Mouse (Mus musculus) cerebellum, postnatal 10 days (tissue): Measurements from ENCODE around the gene Cdc25a.

Experiments used
- DNase-seq, 2 experiments: peaks; one replicate each; pipeline ENCODE4 v3.0.0; 2021; ENCODE audit warnings: mixed read lengths in 2 of 2

Cdc25a gene

DNA sequence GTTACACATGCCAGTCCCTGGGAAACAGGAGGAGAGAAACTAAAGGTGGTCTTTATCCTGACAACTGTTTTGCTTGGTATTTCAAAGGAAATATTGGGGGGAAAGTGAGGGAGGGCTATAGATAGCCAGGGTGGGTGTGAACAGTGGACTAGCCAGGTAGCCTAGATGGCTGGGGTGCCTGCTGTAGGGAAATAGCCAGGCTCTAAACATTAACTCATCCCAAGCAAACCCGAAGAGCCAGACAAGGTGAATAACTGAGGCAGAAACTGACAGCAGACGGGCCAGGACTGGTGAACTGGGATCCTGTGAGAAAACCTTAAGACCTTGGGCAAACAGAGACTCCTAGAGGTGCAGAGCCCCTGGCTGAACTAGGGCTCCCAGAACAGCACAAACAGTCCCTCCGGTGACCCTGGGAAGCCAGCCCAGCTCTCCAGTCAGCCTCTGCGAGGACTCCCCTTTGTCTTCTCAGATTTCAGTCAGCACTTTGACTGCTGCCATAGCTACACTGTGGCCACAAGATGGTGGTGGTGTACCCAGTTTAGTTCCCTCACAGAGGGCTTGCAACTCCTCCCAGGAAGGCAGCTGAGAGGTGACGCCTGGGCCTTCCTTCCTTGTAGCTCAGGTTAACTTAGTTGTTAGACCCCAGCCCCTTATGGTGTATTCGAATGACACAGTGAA is 19.2 kb downstream of the Cdc25a start:
- DNase-seq, result peak; percentile 79 to 82

- no peak for DNase-seq
Observed at GRCm38 (mm10) chr9:109895593-109895992, 20.2 kb downstream of the Cdc25a start.

DNA sequence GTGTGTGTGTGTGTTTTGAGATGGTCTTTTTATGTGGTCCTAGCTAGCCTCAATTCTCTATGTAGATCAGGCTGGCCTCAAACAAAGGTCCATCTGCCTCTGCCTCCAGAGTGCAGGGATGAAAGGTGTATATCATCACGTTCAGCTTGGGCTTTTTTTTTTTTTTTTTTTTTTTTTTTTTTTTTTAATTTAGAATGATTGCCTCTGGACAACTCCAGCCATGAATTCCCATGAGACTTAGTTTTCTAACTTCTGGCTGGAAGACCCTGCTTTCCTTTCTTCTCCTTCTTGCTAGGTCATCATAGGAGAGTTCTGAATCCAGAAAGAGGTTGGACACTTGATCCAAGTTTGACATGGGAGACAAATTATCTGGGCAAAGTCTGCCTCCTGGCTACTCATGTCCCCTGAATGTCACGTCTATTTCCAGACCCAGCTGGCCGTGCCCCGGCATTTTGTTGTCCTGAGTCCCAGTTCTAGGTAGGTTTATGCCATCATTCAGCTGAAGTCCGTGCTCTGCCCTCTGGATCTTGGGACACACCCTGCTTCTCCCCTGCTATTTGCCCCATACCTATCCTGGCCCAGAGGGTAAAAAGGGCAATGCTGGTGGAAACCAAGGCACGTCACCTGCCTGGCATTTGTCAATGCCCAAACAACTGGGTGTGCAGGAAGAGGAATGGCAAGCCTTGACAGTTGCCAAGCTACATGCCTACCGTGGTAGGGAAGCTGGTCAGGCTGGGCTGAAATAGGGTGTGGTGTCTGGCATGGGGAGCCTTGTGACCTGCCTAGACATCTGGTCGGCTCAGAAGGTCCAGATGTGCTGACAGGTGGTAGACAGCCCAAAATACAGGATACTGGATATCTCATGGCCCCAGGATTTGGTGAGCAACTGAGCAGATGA is 21.1 kb downstream of the Cdc25a start:
- DNase-seq, result no peak

- no peak for DNase-seq
Observed at GRCm38 (mm10) chr9:109898027-109898426, 22.6 kb downstream of the Cdc25a start.

DNA sequence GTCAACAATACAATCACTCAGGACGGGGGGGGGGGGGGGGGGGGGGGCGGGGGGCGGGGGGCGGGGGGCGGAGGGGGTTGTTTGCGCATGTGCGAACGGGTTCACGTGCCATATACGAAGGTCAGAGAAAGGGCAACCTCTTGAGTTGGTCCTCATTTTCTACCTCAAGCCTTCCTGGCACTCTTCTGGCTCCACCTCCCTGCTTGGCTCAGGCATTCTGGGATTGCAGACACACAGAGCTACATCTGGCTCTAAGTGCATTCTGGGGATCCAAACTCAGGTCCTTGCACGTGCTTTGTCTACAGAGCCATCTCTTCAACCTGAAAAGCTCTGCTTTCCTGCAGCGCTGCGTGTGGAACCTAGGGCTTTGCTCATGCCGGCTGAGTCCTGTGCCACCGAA is 24.0 kb downstream of the Cdc25a start:
- no peak for DNase-seq

DNA sequence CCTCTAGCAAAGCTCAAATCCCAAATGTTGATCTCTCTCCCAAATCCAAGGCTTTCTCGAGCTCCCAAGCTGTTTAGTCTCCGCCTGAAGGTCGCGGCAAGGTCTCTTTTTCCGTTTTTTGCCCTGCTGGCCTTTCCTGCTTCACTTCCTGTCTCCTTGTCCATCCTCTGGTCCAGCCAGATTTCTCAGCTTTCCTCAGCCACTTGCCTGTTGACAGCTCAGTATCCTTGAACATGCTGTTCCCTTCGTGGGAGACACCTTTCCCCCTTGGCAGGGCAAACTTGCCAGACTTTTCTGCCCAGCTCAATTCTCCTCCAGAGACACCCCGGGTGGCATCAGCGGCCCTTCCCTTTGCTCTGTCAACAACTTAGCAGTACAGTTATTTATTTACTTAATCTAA is 24.4 kb downstream of the Cdc25a start:
- DNase-seq, result no peak

DNA sequence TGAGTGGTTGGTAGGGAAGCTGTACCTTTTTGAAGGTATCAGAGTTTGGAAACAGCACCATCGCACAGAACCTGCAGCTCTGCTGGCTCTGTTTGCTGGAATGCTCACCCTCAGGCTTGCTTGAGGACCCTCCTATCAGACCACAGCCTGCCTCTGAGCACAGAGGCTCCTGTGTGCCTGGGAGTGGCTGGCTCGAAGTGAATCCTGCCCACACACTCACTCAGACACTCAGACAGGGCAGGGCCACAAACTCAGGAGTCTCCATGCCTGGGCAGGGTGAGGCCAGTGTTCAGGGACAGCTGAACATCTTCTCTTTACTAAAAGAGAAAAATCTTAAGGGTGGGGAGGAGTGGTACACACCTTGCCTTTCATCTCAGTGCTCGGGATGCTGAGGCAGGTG is 25.2 kb downstream of the Cdc25a start:
- DNase-seq, result no peak

DNA sequence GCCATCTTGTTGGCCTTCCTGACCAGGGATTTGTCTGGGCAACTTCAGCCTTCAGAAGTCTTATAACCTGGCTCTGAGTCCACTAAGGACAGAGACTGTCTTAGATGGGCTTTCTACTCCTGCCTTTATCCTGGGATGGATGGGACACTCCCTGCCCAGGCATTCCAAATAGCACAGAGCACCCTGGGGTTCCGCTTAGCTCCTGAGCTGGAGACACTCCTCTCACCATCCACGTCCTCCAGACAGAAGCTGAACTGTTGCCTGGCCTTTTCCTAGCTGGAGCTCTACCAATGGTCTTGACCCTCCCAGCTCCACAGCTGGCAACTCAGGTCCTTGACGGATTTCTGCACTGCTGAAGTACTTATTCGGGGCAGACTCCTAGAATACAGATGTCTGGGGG is 26.9 kb downstream of the Cdc25a start:
- DNase-seq, result no peak

DNA sequence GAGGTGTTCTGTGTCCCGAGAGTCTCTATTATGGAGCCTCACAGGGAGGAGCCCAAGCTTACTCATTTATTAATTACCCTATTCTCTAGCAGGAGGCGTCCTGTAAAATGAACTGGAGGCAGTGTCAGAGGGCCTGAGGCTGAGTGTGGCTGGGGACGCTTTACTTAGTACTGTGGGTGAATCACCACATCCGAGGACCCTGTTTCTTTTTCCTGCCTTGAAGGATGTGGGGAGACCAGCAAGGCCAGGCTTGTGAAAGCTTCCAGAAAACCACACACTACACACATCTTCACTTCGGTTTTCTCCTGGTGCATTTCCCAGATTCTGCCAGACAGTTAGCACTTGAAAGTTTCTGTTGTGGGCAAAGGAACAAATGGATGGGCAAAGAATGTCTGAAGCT is 27.4 kb downstream of the Cdc25a start:
- DNase-seq, result no peak

- DNase-seq, result no peak
Observed at GRCm38 (mm10) chr9:109907300-109907699, 31.9 kb downstream of the Cdc25a start.

GRCm38 (mm10) chr9:109907774-109908465 is 32.5 kb downstream of the Cdc25a start:
- DNase-seq, result no peak

DNA sequence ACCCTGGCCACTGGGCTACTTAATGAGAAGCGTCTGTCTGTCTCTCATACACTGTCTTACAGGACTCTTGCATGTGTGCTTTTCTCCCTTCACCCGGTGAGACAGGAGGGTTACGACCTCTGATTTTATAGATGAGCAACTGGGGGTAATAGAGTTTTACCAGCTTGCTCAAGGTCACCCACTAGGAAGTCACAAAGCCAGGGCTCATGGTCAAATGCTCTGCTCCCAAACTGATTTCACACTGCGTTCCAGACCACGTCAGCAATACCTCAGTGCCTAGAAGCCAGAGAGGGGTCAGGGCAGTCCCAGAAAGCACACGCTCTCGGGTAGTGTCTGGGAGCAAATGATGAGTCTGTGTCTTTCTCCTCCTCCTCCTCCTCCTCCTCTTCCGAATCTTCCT is 33.7 kb downstream of the Cdc25a start:
- DNase-seq, result no peak

- no peak for DNase-seq
Observed at GRCm38 (mm10) chr9:109909926-109910325, 34.5 kb downstream of the Cdc25a start.

- DNase-seq, result peak; percentile 76 to 83
Observed at GRCm38 (mm10) chr9:109911779-109912178, 36.4 kb downstream of the Cdc25a start.

DNA sequence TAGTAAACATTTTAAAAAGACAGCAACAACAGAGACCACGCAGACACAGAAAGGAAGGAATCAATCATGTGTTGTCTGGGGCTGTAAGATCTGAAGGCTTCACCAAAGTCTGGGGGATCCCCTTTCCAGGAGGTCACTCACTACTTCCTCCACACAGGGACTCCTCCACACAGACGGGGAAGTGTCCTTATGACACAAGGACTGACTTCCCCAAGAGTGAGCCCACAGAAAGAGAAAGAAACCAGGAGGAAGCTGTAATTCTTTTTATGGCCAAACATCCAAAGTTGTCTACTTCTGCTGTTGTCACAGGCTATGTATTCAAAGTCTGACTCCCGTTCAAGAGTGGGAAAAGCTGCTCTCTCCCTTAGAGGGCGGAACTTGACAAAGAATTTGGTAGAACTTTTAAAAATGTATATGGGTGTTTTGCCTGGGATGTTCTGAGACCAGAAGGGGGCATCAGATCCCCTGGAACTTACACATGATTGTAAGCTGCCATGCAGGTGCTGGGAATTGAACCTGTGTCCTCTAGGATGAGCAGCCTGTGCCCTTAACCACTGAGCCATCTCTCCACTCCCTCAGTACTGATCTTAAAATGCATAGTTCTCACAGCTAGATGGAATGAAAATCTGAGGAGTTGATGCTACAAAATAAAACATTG is 39.0 kb downstream of the Cdc25a start:
- no peak for DNase-seq

DNA sequence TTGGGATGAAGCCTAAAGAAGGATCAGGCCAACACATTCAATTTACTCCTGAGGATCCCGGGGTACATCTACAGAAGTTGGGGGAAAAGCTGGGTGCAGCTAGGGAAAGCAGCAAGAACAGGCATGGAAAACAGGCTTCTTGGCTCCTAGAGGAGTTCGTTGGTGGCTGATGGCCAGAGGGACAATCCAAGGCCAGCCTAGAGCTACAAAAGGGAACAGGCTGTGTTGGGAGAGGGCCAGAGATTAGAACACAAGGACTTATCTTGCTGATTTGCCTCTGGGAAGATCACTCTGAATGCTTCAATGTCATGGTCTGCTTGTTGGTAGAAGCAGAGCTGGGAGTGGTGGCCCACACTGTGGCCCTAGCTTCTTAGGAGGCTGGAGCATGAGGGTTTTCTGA is 42.6 kb downstream of the Cdc25a start:
- DNase-seq, result peak; percentile 62 to 67

GRCm38 (mm10) chr9:109929131-109929530 is 53.8 kb downstream of the Cdc25a start:
- DNase-seq, result no peak

GRCm38 (mm10) chr9:109930063-109930462 is 54.7 kb downstream of the Cdc25a start:
- no peak for DNase-seq

DNA sequence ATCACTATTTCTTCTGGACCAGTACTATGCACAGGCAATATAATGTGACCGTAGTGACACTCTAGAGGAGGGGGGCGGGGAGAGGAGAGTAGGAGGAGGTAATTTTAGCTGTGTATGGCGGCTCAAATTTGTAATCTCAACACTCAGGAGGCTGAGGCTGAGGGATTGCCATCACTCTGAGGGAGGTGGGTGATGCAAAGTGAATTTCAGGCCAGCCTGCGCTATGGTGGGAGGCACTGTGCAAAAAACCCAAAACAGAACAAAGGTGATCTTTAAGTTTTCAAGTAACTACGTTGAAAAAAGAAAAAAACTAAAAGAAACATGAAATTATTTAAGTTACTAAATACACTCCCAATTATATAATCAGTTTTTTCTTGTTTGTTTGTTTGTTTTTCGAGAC is 55.4 kb downstream of the Cdc25a start:
- DNase-seq, result peak; percentile 7 to 10

- DNase-seq, result peak; percentile 97 to 99
Observed at GRCm38 (mm10) chr9:109931257-109932171, 56.1 kb downstream of the Cdc25a start, which contains the start of gene Map4. Gene Map4 (plus strand): TSS chr9:109931460.

- DNase-seq, result no peak
Observed at GRCm38 (mm10) chr9:109932361-109932755, 57.0 kb downstream of the Cdc25a start.
